Mouse (Mus musculus) subcutaneous adipose tissue, adult 2 months (tissue): ENCODE measurements around the gene Upk3b. TPM values are rescaled to one million over a fixed set of nuclear protein-coding genes. Genes with fewer than 3 reads are reported as not detected.

Experiments
- polyA plus RNA-seq: library from polyadenylated mRNA; depleted of rRNA; stranded (reverse); fragments of >200 nt; gene quantifications from 2 replicates; pipeline ENCODE4 v1.2.3, GENCODE M21; 2012; ENCODE audit warnings: low replicate concordance; rRNA removed

Gene Upk3b
- 28.6 and 62.8 TPM in 2 replicates for polyA plus RNA-seq

GRCm38 (mm10) chr5:136038258-136039214, at the start of gene Upk3b:
TSS of gene Upk3b (plus strand) at chr5:136038496.

DNA sequence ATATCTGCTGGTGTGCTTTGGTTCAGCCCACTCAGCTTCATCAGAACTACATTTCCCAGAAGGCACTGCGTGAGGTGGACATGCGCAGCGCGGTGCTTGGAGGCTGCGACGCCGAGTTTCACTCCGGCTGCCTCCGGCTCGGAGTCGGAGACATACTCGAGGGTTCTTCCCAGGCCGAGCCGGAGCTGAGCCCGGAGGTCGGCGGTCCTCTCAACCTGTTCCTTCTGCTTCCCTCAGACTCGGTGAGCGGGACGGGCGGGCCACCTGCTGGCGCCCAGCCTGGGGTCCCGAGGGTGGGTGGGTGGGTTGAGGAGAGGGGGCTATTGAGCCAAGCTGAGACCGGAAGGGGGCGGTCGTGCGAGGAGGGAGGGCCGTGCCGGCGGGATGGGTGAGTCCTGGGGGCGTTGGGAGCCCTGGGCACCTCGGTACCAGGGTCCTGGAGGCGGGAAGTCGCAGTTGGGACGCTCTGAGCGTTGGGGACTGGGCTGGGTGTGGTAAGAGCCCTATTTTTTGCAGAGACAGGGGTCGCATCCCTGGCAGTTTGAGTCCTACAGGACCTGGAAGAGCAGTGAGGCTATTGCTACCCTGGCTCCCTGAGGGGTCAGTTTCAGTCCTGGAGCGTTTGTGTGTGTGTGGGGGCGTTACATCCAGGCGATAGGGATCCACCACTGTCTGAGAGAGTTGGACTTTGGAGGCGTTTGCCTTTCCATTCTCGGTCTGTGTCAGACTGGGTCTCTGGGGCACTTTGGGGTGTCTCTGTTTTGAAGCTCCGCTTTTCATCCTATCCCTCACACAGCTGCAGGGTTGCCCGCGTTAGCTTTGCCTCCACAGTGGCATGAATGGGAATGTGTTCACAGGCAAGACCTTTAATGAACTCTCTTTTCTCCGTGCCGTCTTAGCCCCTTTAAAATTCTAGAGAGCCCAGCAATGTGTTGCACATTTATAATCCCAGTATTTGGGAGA, 43.3 kb upstream of the Upk3b start, which contains the start of gene Dtx2:
Gene Dtx2, plus strand, starts transcription at position 76 of the 963 bp plus-strand sequence.

GRCm38 (mm10) chr5:136054301-136055077, 16.2 kb downstream of the Upk3b start, which contains the start of gene Upk3bl:
TSS of gene Upk3bl (plus strand) at chr5:136054492.

GRCm38 (mm10) chr5:136083669-136084107, 45.4 kb downstream of the Upk3b start, which contains the start of gene Rasa4:
TSS of gene Rasa4 (plus strand) at chr5:136083916.

Other genes with a start within 250 kb of the Upk3b start
- 0.04 and 0.15 TPM in 2 replicates for gene Srrm3, start 231.6 kb upstream of the Upk3b start, polyA plus RNA-seq
- 312 and 339 TPM in 2 replicates for gene Hspb1, start 150.6 kb upstream of the Upk3b start, polyA plus RNA-seq
- 197 and 345 TPM in 2 replicates for gene Ywhag, start 103.9 kb upstream of the Upk3b start, polyA plus RNA-seq
- gene Ssc4d, start 64.0 kb upstream of the Upk3b start, polyA plus RNA-seq: 7.2 and 11.4 TPM in 2 replicates
- gene Zp3, start 58.4 kb upstream of the Upk3b start, polyA plus RNA-seq: 0.09 TPM in 1 of 2 replicates, not detected in the other
- gene Dtx2, start 43.7 kb upstream of the Upk3b start, polyA plus RNA-seq: 44.7 and 67.3 TPM in 2 replicates
- gene Upk3bl, start 16.0 kb downstream of the Upk3b start, polyA plus RNA-seq: 4.1 TPM in 1 of 2 replicates, not detected in the other
- gene Rasa4, start 45.4 kb downstream of the Upk3b start, polyA plus RNA-seq: 18.1 and 35.3 TPM in 2 replicates
- 82.5 and 100 TPM in 2 replicates for gene Polr2j, start 78.1 kb downstream of the Upk3b start, polyA plus RNA-seq
- gene Lrwd1, start 97.6 kb downstream of the Upk3b start, polyA plus RNA-seq: 22.4 and 40.0 TPM in 2 replicates
- 11.5 and 18.1 TPM in 2 replicates for gene Alkbh4, start 97.7 kb downstream of the Upk3b start, polyA plus RNA-seq
- gene Orai2, start 132.2 kb downstream of the Upk3b start, polyA plus RNA-seq: 9.4 and 23.4 TPM in 2 replicates
- 10.8 and 17.4 TPM in 2 replicates for gene Prkrip1, start 160.5 kb downstream of the Upk3b start, polyA plus RNA-seq
- gene Sh2b2, start 208.1 kb downstream of the Upk3b start, polyA plus RNA-seq: 52.7 and 69.5 TPM in 2 replicates